Mouse (Mus musculus) liver, postnatal 0 days (tissue): ENCODE data around the gene Pcdh8.

Experiments
- CTCF ChIP-seq: sonication (generic); IDR thresholded peaks from 2 replicates; pipeline ENCODE4 v1.5.1; 2016; ENCODE audit warnings: antibody characterized with exemption, low read depth
- EP300 ChIP-seq: IDR thresholded peaks from 2 replicates; pipeline ENCODE4 v1.6.1; 2016; ENCODE audit warnings: antibody characterized with exemption, low read depth, mild to moderate bottlenecking

GRCm38 (mm10) chr14:79814084-79814483 is 43.0 kb upstream of the Pcdh8 start:
- no peak for TF ChIP-seq EP300
- no peak for TF ChIP-seq CTCF
